Mouse (Mus musculus) thymus, postnatal 14 days (tissue): ENCODE data around the gene Chmp2b.

Experiments
- DNase-seq: peaks from one replicate; pipeline ENCODE4 v3.0.0; 2021

Gene Chmp2b

DNA sequence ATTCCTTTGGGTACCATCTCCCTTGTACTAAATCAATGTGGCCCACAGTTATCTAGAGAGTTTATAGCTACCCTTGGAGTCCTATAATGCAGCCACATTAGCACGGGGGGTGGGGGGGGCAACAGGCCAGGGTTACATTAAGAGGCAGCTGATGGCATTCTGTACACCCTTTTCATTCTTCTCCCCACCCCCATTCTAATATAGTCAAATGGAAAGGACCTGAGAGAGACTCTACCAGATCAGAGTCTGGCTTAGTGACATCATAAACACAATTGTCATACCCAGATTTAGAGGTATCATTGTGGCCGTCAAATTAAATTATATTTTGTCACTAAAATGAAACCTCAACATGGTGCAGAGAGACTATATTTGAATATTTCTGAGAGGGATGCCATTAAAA is 36.5 kb downstream of the Chmp2b start:
- DNase-seq = no peak

DNA sequence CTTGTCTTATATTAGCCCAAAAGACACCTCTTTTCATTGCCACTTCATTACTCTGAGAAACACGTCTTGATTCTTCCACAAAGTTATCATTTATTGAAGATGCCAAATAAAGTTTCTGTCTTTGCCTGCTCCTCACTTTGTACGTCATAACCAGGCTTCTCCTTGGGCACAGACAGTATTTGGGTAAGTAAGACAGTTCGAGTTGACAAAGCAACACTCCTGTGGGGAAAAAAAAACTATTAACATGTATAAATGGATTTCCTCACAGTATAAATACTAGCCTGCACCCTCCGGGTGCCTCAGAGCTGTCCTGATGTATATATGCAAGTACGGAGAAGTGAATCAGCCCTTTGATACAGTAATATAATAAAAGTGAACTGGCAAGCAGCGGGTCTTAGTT is 42.3 kb downstream of the Chmp2b start, which contains the start of gene Pou1f1:
Gene Pou1f1, plus strand, starts transcription at position 301 of the 400 bp plus-strand sequence.
- no peak for DNase-seq

DNA sequence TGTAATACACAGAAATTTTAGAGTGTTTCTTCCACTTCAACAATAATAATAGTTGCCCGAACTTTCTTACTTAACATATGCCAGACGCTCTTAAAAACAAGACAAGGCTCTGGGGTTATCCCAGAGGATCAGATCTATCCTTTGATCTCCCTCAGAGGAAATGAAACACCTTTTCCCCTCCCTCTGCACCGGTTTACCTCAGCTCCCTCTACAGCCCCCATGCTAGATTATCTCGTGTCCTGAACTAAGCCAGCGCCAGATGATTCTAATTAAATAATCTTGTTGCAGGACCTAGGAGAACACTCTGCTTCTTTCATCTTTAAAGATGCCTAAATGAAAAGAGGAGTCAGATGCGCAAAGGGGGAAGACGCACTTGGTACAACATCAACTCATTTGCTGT is 48.3 kb downstream of the Chmp2b start:
- no peak for DNase-seq

DNA sequence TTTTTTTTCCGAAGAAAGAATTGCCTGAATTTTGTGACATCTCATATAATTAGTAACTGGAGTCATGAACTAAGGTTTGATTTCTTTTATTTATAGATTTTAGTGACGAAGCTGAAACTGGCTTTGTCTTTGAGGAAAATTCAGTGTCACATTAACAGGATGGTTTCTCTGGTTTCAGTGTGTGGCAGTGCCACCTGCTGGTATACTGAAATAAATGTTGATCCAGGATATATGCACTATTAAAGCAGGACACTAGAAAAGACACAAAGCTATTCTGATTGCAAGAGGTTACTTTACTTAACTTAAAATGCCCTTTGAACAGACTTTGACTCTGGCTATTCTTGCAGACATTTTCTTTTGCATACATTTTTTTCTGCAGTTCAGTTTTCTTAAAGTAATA is 65.5 kb downstream of the Chmp2b start:
- DNase-seq = peak; percentile 7

DNA sequence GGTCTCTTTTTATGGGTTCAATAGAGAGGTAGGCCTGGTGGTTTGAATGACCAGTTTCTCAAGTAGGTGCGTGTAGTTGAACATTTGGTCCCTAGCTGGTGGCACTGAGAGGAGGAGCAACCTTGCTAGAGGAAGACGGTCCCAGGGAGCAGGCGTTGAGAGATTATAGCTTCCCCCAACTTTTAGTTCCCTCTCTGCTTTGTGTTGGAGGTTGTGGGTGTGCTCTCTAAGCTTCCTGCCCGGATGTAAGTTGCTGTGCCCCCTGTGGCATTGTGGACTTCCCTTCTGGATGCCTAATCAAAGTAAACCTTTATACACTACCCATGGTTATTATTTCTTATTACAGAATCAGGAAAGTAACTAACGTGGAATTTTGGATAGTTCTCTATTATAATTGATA is 66.5 kb downstream of the Chmp2b start:
- no peak for DNase-seq
